Mouse (Mus musculus) erythroblast, embryonic 14.5 days (primary cell): Measurements from ENCODE around the gene St6galnac3.

Source experiments
- GATA1 ChIP-seq: IDR thresholded peaks from 2 replicates; pipeline ENCODE4 v1.6.1; 2012; ENCODE audit warnings: low read length, inconsistent platforms, mixed read lengths
- TAL1 ChIP-seq: IDR thresholded peaks from 3 replicates; pipeline ENCODE4 v1.6.1; 2012; ENCODE audit warnings: low read length, inconsistent platforms, mixed read lengths

DNA sequence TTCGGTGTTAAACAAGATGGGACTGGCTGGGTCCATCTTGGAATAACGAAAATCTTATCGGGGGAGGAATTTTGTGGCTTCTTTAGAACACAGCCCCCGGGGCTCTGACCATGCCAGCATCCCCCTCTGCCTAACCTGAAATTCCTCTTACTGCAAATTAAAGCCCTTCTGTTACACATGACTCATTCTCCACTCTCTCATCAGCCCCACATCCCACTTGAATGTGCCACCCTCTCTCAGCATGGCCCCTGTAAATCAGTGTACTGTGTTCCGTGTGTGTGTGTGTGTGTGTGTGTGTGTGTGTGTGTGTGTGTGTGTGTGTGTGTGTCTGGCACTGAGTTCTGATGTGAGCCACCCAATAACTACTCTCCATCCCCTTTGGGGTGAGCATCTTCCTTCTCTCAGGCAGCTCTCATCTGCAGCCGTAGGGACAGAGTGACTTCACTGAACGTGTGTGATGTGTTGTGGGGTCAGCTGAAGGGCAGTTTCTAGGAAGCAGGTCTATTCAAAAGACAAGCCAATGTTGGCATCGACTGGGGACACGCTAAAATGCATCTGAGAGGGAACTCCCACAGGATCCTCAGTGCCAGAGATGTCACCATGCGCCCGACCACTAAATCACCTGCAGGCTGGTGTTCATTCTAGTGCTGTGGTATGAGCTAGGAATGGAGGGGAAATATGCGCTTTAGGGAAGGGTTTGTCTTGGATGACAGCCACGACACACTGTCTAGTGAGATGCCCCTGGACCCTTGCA is 11.0 kb upstream of the St6galnac3 start:
- TF ChIP-seq GATA1 = no peak
- TF ChIP-seq TAL1 = no peak
